Mouse (Mus musculus): ENCODE measurements at regions not wholly inside any gene's neighbourhood (a gene's known extent, or its start where the extent isn't known, plus 50 kb on each side); places are given as distances from the start of the nearest gene placed in this dataset.
A peak's percentile ranks its signal among the peaks of the same experiment; 100 is the strongest.

GRCm38 (mm10) chr10:111422057-111422456 lies 51.0 kb upstream of the Nap1l1 start:
- Histone ChIP-seq H3K9me3 (replicated peaks) (no peaks in the 10 kb centered on the region), H3K4me3 (replicated peaks) (no peak overlapping the region), H3K27ac (replicated peaks) (no peak overlapping the region), H3K4me2 (peak overlapping the region; percentile 3; the same call in 1 of the 2 replicates), H3K4me1 (peaks cover 22% of the 10 kb centered on the region), H3K36me3 (no peaks in the 10 kb centered on the region), H3K9ac (replicated peaks) (no peak overlapping the region), H3K27me3 (replicated peaks) (no peaks in the 10 kb centered on the region)
- WGBS: 7% methylated on average over 6 of the region's 6 CpGs
- no peak for ATAC-seq (ENCODE audit: low FRiP score)

- Histone ChIP-seq H3K4me3 (replicated peaks) (no peak overlapping the region), H3K36me3 (no peaks in the 10 kb centered on the region), H3K4me1 (peaks cover 22% of the 10 kb centered on the region), H3K9ac (replicated peaks) (no peak overlapping the region), H3K27me3 (replicated peaks) (no peaks in the 10 kb centered on the region), H3K4me2 (peak overlapping the region; percentile 39), H3K9me3 (replicated peaks) (no peaks in the 10 kb centered on the region), H3K27ac (replicated peaks) (no peak overlapping the region)
- no peak for ATAC-seq (ENCODE audit: low FRiP score)
- 47% methylated on average over 11 of the region's 11 CpGs for WGBS
These were observed 50.4 kb upstream of the Nap1l1 start for GRCm38 (mm10) chr10:111422649-111423048.

All from neural tube, embryonic 15.5 days (tissue).